Mouse (Mus musculus): ENCODE measurements around the gene Rpl6. TPM values are rescaled to one million over a fixed set of nuclear protein-coding genes. Genes with fewer than 3 reads are reported as not detected.

The Rpl6 gene
- total and polyA plus RNA-seq, 2 experiments from 2014 or later: 343 to 359 TPM

DNA sequence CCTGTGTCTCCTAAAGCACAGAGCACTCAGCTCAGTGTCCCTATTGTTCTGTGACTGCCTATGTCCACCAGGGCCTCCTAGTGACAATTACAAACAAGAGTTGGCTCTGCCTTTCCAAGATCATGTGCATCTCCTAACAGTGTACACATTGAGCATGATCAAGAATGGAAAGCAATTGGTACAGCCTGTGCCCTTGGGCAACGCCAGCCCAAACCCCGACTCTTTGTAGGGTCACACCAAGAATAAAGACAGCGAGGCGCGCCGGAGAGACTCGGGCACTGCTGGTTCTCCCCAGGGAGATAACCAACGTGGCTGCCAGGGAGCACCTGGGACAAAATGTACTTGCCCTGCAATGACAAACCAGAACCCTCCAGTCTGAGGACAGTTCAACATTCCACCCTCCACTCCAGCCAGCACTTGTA, 16.7 kb upstream of the Rpl6 start:
- Histone ChIP-seq H3K9ac (replicated peaks; ENCODE audit: low read length) (no peak overlapping the region), H3K4me1 (ENCODE audit: insufficient read depth, low read length) (peaks cover 31% of the 10 kb centered on the region), H3K4me3 (ENCODE audit: low read length) (no peak overlapping the region), H3K27me3 (ENCODE audit: insufficient read depth, low read length) (no peaks in the 10 kb centered on the region), H3K27ac (no peak overlapping the region), H3K4me2 (ENCODE audit: low read depth, low read length) (no peak overlapping the region), H3K36me3 (ENCODE audit: insufficient read depth, low read length) (no peaks in the 10 kb centered on the region), H3K9me3 (ENCODE audit: low read length) (no peaks in the 10 kb centered on the region)
- DNase-seq (ENCODE audit: low spot score) (no peak), ATAC-seq (no peak)
- peak; percentile 17; the same call in 1 of the 2 replicates for TF ChIP-seq CTCF (IDR thresholded peaks at IDR 0.05; ENCODE audit: low read depth)
- 55% methylated on average over 8 of the region's 8 CpGs for WGBS

DNA sequence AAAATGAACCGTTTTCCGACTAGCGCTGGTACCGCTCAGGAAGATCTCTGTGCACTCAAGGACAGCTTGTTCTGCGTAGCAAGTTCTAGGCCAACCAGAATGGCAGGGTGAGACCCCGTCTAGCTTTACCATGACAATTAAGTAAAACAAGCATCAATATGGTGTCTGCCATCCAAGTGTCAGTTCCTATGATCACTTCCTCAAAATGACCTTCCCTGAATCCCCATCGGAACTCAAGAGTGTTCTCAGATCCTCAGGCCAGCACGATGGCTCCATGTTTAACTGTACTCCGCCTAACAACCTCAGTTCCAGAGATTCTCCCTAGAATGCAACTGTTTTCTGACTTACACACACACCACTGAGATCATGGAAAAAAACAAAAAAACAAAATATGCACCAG, 16.0 kb upstream of the Rpl6 start:
- H3K27me3 ChIP-seq (ENCODE audit: insufficient read depth, low read length): no peaks in the 10 kb centered on the region
- TF ChIP-seq CTCF (IDR thresholded peaks at IDR 0.05; ENCODE audit: low read depth): no peak
- H3K9me3 ChIP-seq (ENCODE audit: low read length): no peaks in the 10 kb centered on the region
- no peak overlapping the region for H3K4me3 ChIP-seq (ENCODE audit: low read length)
- H3K9ac ChIP-seq (replicated peaks; ENCODE audit: low read length): no peak overlapping the region
- H3K4me2 ChIP-seq (ENCODE audit: low read depth, low read length): no peak overlapping the region
- 87% methylated on average over 9 of the region's 9 CpGs for WGBS
- H3K36me3 ChIP-seq (ENCODE audit: insufficient read depth, low read length): no peaks in the 10 kb centered on the region
- DNase-seq (ENCODE audit: low spot score) (no peak), ATAC-seq (no peak)
- H3K27ac ChIP-seq: no peak overlapping the region
- H3K4me1 ChIP-seq (ENCODE audit: insufficient read depth, low read length): peaks cover 31% of the 10 kb centered on the region

DNA sequence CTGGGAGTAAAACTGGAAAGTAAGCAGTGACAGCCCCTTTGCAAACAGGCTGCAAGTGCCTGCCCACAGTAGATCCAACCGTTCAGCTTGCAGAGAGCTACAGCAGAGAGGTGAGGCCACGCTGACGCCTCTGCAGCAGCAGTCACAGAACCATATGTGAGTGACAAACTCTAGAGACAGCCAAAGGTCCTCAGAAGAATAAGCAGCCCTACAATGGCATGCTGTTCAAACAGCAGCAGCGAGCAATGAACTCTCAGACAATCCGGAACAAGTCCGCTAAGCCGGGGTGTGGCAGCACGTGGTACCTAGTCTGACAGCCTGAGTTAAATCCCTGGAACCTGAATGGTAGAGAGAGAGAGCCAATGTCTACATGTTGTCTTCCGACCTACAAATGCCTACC, 15.1 kb upstream of the Rpl6 start:
- no peak overlapping the region for H3K27ac ChIP-seq
- TF ChIP-seq CTCF (IDR thresholded peaks at IDR 0.05; ENCODE audit: low read depth): no peak
- ATAC-seq (no peak), DNase-seq (ENCODE audit: low spot score) (no peak)
- no peak overlapping the region for H3K4me3 ChIP-seq (ENCODE audit: low read length)
- H3K4me1 ChIP-seq (ENCODE audit: insufficient read depth, low read length): peaks cover 31% of the 10 kb centered on the region
- H3K4me2 ChIP-seq (ENCODE audit: low read depth, low read length): peak overlapping the region; percentile 28
- WGBS: 73% methylated on average over 9 of the region's 9 CpGs
- H3K9ac ChIP-seq (replicated peaks; ENCODE audit: low read length): no peak overlapping the region
- no peaks in the 10 kb centered on the region for H3K27me3 ChIP-seq (ENCODE audit: insufficient read depth, low read length)
- H3K9me3 ChIP-seq (ENCODE audit: low read length): no peaks in the 10 kb centered on the region
- H3K36me3 ChIP-seq (ENCODE audit: insufficient read depth, low read length): no peaks in the 10 kb centered on the region

DNA sequence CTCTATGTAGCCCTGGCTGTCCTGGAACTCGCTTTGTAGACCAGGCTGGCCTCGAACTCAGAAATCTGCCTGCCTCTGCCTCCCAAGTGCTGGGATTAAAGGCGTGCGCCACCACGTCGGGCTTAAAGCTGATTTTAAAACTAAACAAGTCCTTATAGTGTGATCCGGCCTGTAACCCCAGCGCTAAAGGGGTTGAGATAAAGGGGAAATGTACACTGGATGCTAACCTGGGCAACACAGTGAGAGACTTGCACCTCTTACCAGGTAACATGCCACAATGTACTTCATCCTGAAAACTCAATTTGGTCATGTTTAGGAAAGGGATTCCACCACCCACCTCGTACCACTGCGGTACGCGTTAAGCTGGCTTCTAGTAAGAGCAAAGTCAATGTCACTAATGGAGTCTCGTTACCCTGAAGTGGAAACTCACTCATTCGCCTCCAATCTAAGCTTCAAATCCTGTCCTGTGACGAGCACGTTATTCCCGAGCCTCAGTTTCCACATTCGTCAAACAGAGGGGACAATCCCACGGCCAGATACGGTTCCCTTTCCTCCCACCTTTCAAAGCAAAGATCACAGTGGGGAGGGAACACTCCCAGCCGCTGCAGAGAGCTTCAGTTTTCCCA, 14.0 kb upstream of the Rpl6 start:
- Histone ChIP-seq H3K27ac (peak overlapping the region; percentile 86), H3K27me3 (ENCODE audit: insufficient read depth, low read length) (no peaks in the 10 kb centered on the region), H3K4me3 (ENCODE audit: low read length) (peak overlapping the region; percentile 93), H3K4me1 (ENCODE audit: insufficient read depth, low read length) (peaks cover 23% of the 10 kb centered on the region), H3K9me3 (ENCODE audit: low read length) (no peaks in the 10 kb centered on the region), H3K36me3 (ENCODE audit: insufficient read depth, low read length) (no peaks in the 10 kb centered on the region), H3K4me2 (ENCODE audit: low read depth, low read length) (peak overlapping the region; percentile 67), H3K9ac (replicated peaks; ENCODE audit: low read length) (peak overlapping the region; percentile 94)
- DNase-seq (ENCODE audit: low spot score) (no peak), ATAC-seq (no peak)
- no peak for TF ChIP-seq CTCF (IDR thresholded peaks at IDR 0.05; ENCODE audit: low read depth)
- WGBS: 31% methylated on average over 21 of the region's 21 CpGs

DNA sequence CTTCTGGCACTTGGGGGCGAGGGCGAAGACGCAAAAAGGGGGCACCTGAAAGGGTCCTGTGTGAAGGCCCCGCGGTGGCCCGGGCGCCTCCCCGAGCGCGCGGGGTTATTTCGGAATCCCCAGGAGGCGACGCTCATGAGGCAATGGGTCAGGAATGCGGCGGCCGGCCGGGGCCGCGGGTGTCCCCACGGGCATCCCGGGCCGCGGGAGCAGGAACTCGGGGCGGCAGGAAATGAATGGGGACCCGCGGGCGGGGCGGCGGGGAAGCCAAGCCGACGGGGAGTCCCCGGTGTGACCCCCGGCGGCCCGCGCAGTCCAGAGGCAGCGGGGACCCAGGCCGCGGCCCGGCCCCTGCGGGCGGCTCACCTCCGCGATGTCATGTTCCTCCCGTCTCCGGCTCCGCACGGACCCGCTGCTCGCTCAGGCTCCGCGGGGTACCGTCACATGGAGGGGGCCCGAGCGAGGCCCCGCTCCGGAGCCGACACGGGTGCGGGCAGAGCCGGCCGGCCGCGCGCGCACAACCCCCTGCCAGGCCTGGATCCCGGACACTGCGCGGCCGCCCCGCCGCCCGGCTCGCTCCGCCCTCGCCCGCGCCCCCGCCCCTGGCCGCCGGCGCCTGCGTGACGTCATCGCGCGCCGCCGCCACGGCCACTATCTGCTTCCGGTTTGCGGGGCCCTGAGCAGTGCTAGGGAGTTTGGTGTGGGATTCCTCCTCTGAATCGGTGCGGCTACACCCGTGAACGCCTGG, 13.3 kb upstream of the Rpl6 start, which contains the start of gene Ptpn11:
Gene Ptpn11 (minus strand): TSS at position 562 of the 748 bp plus-strand sequence.
- no peaks in the 10 kb centered on the region for H3K9me3 ChIP-seq (ENCODE audit: low read length)
- no peaks in the 10 kb centered on the region for H3K36me3 ChIP-seq (ENCODE audit: insufficient read depth, low read length)
- H3K9ac ChIP-seq (replicated peaks; ENCODE audit: low read length): peak within 1 kb of the TSS; percentile 94
- WGBS: 2% methylated on average over 63 of the region's 98 CpGs
- DNase-seq (ENCODE audit: low spot score) (peak; percentile 94), ATAC-seq (peak; percentile 96)
- no peak for TF ChIP-seq CTCF (IDR thresholded peaks at IDR 0.05; ENCODE audit: low read depth)
- peaks cover 20% of the 10 kb centered on the region for H3K4me1 ChIP-seq (ENCODE audit: insufficient read depth, low read length)
- H3K4me3 ChIP-seq (ENCODE audit: low read length): peak within 1 kb of the TSS; percentile 93
- H3K27ac ChIP-seq: peak within 1 kb of the TSS; percentile 86
- no peaks in the 10 kb centered on the region for H3K27me3 ChIP-seq (ENCODE audit: insufficient read depth, low read length)
- peak within 1 kb of the TSS; percentile 67 for H3K4me2 ChIP-seq (ENCODE audit: low read depth, low read length)

DNA sequence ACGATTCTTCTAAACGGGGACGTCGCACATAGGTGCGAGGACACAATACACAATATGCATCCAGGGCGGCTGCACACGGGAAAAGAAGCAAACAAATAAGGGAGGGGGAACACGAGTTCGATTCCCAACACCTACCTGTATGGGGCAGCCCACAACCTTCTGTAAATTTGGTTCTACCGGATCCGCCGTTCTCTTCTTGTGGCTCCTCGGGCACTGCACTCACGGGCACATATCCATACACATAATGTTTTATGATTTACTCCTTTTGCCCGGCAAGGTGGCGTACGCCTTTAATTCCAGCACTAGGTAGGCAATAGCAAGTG, 12.7 kb upstream of the Rpl6 start:
- Histone ChIP-seq H3K4me2 (ENCODE audit: low read depth, low read length) (peak overlapping the region; percentile 67), H3K9me3 (ENCODE audit: low read length) (no peaks in the 10 kb centered on the region), H3K4me3 (ENCODE audit: low read length) (peak overlapping the region; percentile 93), H3K27me3 (ENCODE audit: insufficient read depth, low read length) (no peaks in the 10 kb centered on the region), H3K27ac (peak overlapping the region; percentile 86), H3K9ac (replicated peaks; ENCODE audit: low read length) (peak overlapping the region; percentile 94), H3K4me1 (ENCODE audit: insufficient read depth, low read length) (peaks cover 20% of the 10 kb centered on the region), H3K36me3 (ENCODE audit: insufficient read depth, low read length) (no peaks in the 10 kb centered on the region)
- no peak for TF ChIP-seq CTCF (IDR thresholded peaks at IDR 0.05; ENCODE audit: low read depth)
- 7% methylated on average over 17 of the region's 17 CpGs for WGBS
- peak; percentile 58; the same call in 1 of the 2 replicates for ATAC-seq
- no peak for DNase-seq (ENCODE audit: low spot score)

DNA sequence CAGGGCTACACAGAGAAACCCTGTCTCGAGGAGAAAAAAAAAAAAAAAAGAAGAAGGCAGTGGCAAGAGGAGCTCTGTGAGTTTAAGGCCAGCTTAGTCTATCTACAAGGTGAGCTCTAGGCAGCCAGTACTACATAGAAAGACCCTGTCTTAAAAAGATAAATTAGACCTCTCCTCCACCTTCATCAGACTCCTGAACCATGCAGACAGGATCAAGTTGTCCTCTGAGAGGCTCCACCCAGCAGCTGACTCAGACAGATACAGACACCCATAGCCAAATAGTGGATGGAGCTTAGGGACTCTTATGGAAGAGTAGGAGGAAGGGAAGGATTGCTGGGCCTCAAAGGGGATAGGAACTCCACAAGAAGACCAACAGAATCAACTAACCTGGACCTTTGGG, 10.1 kb upstream of the Rpl6 start:
- no peak for TF ChIP-seq CTCF (IDR thresholded peaks at IDR 0.05; ENCODE audit: low read depth)

More for the DNA sequence above, 10.1 kb upstream of the Rpl6 start:
- H3K4me3 ChIP-seq (ENCODE audit: low read length): no peak overlapping the region
- no peak for DNase-seq (ENCODE audit: low spot score)
- H3K9ac ChIP-seq (replicated peaks; ENCODE audit: low read length): no peak overlapping the region
- H3K9me3 ChIP-seq (ENCODE audit: low read length): no peaks in the 10 kb centered on the region
- H3K36me3 ChIP-seq (ENCODE audit: insufficient read depth, low read length): no peaks in the 10 kb centered on the region
- no peaks in the 10 kb centered on the region for H3K27me3 ChIP-seq (ENCODE audit: insufficient read depth, low read length)
- 20% methylated on average over 1 of the region's 1 CpGs for WGBS
- H3K27ac ChIP-seq: no peak overlapping the region
- no peak for ATAC-seq
- H3K4me1 ChIP-seq (ENCODE audit: insufficient read depth, low read length): peaks cover 5% of the 10 kb centered on the region
- no peak overlapping the region for H3K4me2 ChIP-seq (ENCODE audit: low read depth, low read length)
